Mouse (Mus musculus) myocyte (in vitro differentiated cells): ENCODE results near the gene Rapgef4. TPM values are rescaled to one million over a fixed set of nuclear protein-coding genes. Genes with fewer than 3 reads are reported as not detected.
"Not testable (repeated sequence)": the region's sequence is repeated elsewhere in the genome, so short reads cannot be mapped to it uniquely, and the experiment has no call there.

ENCODE experiments used
- H3K27me3 ChIP-seq: one replicate; pipeline ENCODE4 v1.6.1; 2011; ENCODE audit not compliant: control insufficient read depth, insufficient read depth, insufficient read length
- H3K36me3 ChIP-seq: one replicate; pipeline ENCODE4 v1.6.1; 2011; ENCODE audit not compliant: control insufficient read depth, insufficient read depth
- H3K4me2 ChIP-seq: one replicate; pipeline ENCODE4 v1.6.1; 2011; ENCODE audit warnings: low read depth, control low read depth
- H3K4me3 ChIP-seq: one replicate; pipeline ENCODE4 v1.5.1; 2011; ENCODE audit warnings: mild to moderate bottlenecking, control low read depth, moderate library complexity
- H3K79me2 ChIP-seq: one replicate; pipeline ENCODE4 v1.6.1; 2011; ENCODE audit not compliant: control insufficient read depth, insufficient read depth
- H3ac ChIP-seq: one replicate; pipeline ENCODE4 v1.6.1; 2011; ENCODE audit not compliant: control insufficient read depth, insufficient read length
- CEBPB ChIP-seq: IDR thresholded peaks from 2 replicates; pipeline ENCODE4 v1.6.1; 2011; ENCODE audit warnings: mild to moderate bottlenecking, moderate library complexity; ENCODE audit not compliant: poor library complexity, insufficient read depth, severe bottlenecking
- E2F4 ChIP-seq: IDR thresholded peaks from one replicate; pipeline ENCODE4 v1.6.1; 2011; ENCODE audit warnings: mild to moderate bottlenecking, control low read depth, moderate library complexity; ENCODE audit not compliant: insufficient read depth
- MAX ChIP-seq: IDR thresholded peaks from one replicate; pipeline ENCODE4 v1.6.1; 2011; ENCODE audit warnings: low read depth, mild to moderate bottlenecking, control low read depth
- MYOD1 ChIP-seq, 3 experiments: IDR thresholded peaks; one replicate each; pipeline ENCODE4 v1.6.1; 2011; ENCODE audit warnings: control low read depth in 2 of 3, low read depth in 2 of 3, mild to moderate bottlenecking in 2 of 3, moderate library complexity in 1 of 3; ENCODE audit not compliant: insufficient read length in 2 of 3, control insufficient read depth in 1 of 3
- MYOG ChIP-seq, 3 experiments: IDR thresholded peaks; one replicate each; pipeline ENCODE4 v1.6.1; 2011; ENCODE audit warnings: control low read depth in 2 of 3, low read depth in 2 of 3, mild to moderate bottlenecking in 2 of 3; ENCODE audit not compliant: insufficient read length in 2 of 3, control insufficient read depth in 1 of 3, insufficient read depth in 1 of 3
- POLR2A ChIP-seq: IDR thresholded peaks from one replicate; pipeline ENCODE4 v1.6.1; 2011; ENCODE audit warnings: low read depth, mild to moderate bottlenecking, control low read depth, moderate library complexity; ENCODE audit not compliant: insufficient read length
- POLR2AphosphoS2 ChIP-seq: IDR thresholded peaks from one replicate; pipeline ENCODE4 v1.6.1; 2011; ENCODE audit warnings: low read depth, control low read depth; ENCODE audit not compliant: insufficient read length
- REST ChIP-seq: IDR thresholded peaks from one replicate; pipeline ENCODE4 v1.6.1; 2011; ENCODE audit warnings: mild to moderate bottlenecking, control low read depth, moderate library complexity; ENCODE audit not compliant: insufficient read depth, insufficient read length
- SRF ChIP-seq: IDR thresholded peaks from one replicate; pipeline ENCODE4 v1.6.1; 2011; ENCODE audit warnings: low read depth; ENCODE audit not compliant: control insufficient read depth, insufficient read length
- TCF12 ChIP-seq: IDR thresholded peaks from one replicate; pipeline ENCODE4 v1.6.1; 2011; ENCODE audit warnings: mild to moderate bottlenecking, control low read depth; ENCODE audit not compliant: poor library complexity, insufficient read depth, severe bottlenecking
- TCF3 ChIP-seq: IDR thresholded peaks from one replicate; pipeline ENCODE4 v1.6.1; 2011; ENCODE audit warnings: low read depth, control low read depth; ENCODE audit not compliant: insufficient read length
- USF1 ChIP-seq: IDR thresholded peaks from one replicate; pipeline ENCODE4 v1.6.1; 2011; ENCODE audit warnings: low read depth, mild to moderate bottlenecking, control low read depth, moderate library complexity
- polyA plus RNA-seq: library from polyadenylated mRNA; unstranded; fragments of >200 nt; fragmentation: generic; extraction: Trizol; gene quantifications from one replicate; pipeline ENCODE4 v1.2.1, GENCODE M21; 2012; ENCODE audit warnings: missing spikeins

Gene Rapgef4
- polyA plus RNA-seq, 1 experiment = 0.28 TPM

DNA sequence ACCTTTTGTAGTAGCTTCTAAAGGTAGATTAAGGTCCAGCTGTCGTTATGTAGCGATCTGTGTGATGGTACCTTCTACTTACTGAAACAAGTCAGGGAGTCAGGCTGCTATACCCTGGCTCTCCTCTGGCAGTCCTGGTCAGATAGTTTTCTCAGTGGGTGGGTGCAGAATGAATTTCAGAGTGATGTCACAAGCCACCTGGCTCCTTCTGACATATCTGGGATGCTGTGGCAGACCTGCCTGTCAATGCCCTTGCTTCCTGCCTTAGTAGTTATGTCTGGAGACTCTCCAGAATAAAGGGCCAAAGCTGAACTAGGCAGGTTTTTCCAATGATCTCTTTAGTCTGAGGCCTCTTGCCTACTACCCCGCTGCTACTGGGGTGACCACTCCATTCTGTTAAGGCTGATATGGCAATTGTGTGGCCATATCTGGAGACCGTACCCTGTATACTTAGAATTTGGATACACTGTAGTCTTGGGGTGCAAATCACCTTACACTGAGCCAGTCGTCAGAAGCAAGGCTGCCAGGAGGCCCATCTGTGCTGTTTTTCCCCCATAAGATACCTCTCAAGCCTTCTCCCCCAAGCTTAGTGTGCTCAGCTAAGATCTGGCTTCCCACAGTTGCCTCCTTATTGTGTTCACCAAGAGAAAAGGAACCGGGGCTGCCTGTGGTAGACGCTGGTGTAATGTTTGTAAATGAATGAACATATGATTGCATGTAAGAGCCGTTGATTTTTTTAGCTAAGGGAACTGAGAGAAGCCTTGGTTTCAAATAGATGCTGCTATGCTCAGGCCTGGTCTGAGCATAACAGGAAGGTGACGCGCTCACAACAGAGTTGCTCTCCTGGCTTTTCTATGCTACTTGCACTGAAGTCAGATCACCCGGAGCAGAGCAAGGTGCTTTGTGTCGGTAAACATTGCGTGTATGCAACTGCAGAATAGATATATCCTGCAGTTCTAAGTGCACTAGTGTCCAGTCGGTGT, 159.1 kb downstream of the Rapgef4 start:
- TF ChIP-seq USF1 (no peak), TCF3 (no peak), MAX (no peak), MYOD1 (IDR thresholded peaks at IDR 0.05; ENCODE audit: control insufficient read depth in 1 of 3, insufficient read length in 2 of 3, low read depth in 2 of 3) (no peak), E2F4 (no peak), REST (no peak), CEBPB (no peak), SRF (no peak), POLR2AphosphoS2 (no peak), TCF12 (no peak), MYOG (IDR thresholded peaks at IDR 0.05; ENCODE audit: control insufficient read depth in 1 of 3, insufficient read depth in 1 of 3, insufficient read length in 2 of 3, low read depth in 2 of 3) (no peak), POLR2A (no peak)

GRCm38 (mm10) chr2:72141091-72141490, 160.1 kb downstream of the Rapgef4 start:
- no peak overlapping the region for H3K4me2 ChIP-seq
- TF ChIP-seq MYOD1 (IDR thresholded peaks at IDR 0.05; ENCODE audit: control insufficient read depth in 1 of 3, insufficient read length in 2 of 3, low read depth in 2 of 3) = no peak
- no peak for TF ChIP-seq MAX
- TF ChIP-seq POLR2A = no peak
- TF ChIP-seq POLR2AphosphoS2 = no peak
- no peak for TF ChIP-seq SRF
- no peak for TF ChIP-seq TCF12
- TF ChIP-seq USF1 = no peak
- no peak for TF ChIP-seq REST
- H3K27me3 ChIP-seq = no peaks in the 10 kb centered on the region
- H3ac ChIP-seq = no peak overlapping the region
- no peak overlapping the region for H3K4me3 ChIP-seq
- no peaks in the 10 kb centered on the region for H3K36me3 ChIP-seq
- H3K79me2 ChIP-seq = no peaks in the 10 kb centered on the region

More for the DNA sequence above, 159.1 kb downstream of the Rapgef4 start:
- no peak overlapping the region for H3K4me2 ChIP-seq
- H3K4me3 ChIP-seq = no peak overlapping the region
- H3K36me3 ChIP-seq = no peaks in the 10 kb centered on the region
- no peak overlapping the region for H3ac ChIP-seq
- H3K27me3 ChIP-seq = no peaks in the 10 kb centered on the region
- H3K79me2 ChIP-seq = no peaks in the 10 kb centered on the region

DNA sequence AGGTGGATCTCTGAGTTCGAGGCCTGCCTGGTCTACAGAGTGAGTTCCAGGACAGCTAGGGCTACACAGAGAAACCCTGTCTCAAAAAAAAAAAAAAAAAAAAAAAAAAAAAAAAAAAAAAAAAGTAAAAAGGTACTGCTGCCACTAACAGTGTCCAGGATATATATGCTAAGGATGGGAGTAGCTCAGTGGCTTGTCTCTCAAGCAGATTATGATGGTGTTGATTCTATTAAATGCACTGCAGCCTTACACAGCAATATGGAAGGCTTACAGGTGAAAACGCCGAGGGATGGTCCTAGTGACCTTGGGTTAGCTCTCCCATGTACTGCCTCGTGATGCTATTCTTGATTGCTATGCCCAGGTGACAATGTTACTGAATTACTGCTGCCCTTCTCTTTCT, 160.7 kb downstream of the Rapgef4 start:
- not testable (repeated sequence) for H3K4me3 ChIP-seq, H3K36me3 ChIP-seq, H3ac ChIP-seq, H3K79me2 ChIP-seq, H3K4me2 ChIP-seq, H3K27me3 ChIP-seq

DNA sequence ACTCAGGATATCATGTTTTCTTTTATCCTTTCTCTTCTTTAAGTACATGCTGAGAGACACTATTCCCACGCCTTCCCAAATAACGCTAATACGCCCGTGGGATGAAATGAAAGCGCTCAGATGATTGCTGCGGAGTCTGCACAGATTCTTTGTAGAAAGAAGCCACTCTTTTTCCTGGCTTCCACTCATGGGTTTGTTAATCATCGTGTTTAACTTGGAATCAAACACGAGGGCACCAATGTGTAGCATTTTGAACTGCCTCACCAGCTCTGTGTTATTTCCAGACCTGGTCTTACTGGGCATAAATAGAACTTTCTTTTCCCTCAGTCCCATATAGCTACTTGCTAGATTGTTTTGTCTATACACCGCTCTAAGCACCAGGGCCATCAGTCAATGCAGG, 162.4 kb downstream of the Rapgef4 start:
- TF ChIP-seq REST (no peak), CEBPB (no peak)
- Histone ChIP-seq H3K27me3 (no peaks in the 10 kb centered on the region), H3K4me3 (no peak overlapping the region), H3K36me3 (no peaks in the 10 kb centered on the region), H3K79me2 (no peaks in the 10 kb centered on the region), H3ac (no peak overlapping the region), H3K4me2 (no peak overlapping the region)

- no peak for TF ChIP-seq SRF
- no peak for TF ChIP-seq USF1
- TF ChIP-seq TCF3 = no peak
- TF ChIP-seq MYOD1 (IDR thresholded peaks at IDR 0.05; ENCODE audit: control insufficient read depth in 1 of 3, insufficient read length in 2 of 3, low read depth in 2 of 3) = no peak
- no peak for TF ChIP-seq E2F4
- TF ChIP-seq POLR2A = no peak
- no peak for TF ChIP-seq MYOG (IDR thresholded peaks at IDR 0.05; ENCODE audit: control insufficient read depth in 1 of 3, insufficient read depth in 1 of 3, insufficient read length in 2 of 3, low read depth in 2 of 3)
- TF ChIP-seq MAX = no peak
- no peak for TF ChIP-seq CEBPB
- no peak for TF ChIP-seq TCF12
- no peak for TF ChIP-seq POLR2AphosphoS2
- TF ChIP-seq REST = no peak
- Histone ChIP-seq H3K4me3 (no peak overlapping the region), H3K36me3 (no peaks in the 10 kb centered on the region), H3K79me2 (no peaks in the 10 kb centered on the region), H3K4me2 (no peak overlapping the region), H3K27me3 (no peaks in the 10 kb centered on the region), H3ac (no peak overlapping the region)
Observed at GRCm38 (mm10) chr2:72144576-72145200, 163.6 kb downstream of the Rapgef4 start.
